Mouse (Mus musculus): ENCODE data around the gene Coro2b.
"Not testable (repeated sequence)": the region's sequence is repeated elsewhere in the genome, so short reads cannot be mapped to it uniquely, and the experiment has no call there.

The Coro2b gene

GRCm38 (mm10) chr9:62471541-62472189 is 65.2 kb downstream of the Coro2b start:
- DNase-seq (ENCODE audit: low read depth, low spot score): no peak

- DNase-seq (ENCODE audit: low read depth, low spot score): no peak
Observed at GRCm38 (mm10) chr9:62471041-62471440, 65.8 kb downstream of the Coro2b start.

- peak; percentile 74 for DNase-seq (ENCODE audit: low read depth, low spot score)
Observed at GRCm38 (mm10) chr9:62470398-62470797, 66.4 kb downstream of the Coro2b start.

- DNase-seq (ENCODE audit: low read depth, low spot score): no peak
Observed at GRCm38 (mm10) chr9:62469696-62470095, 67.1 kb downstream of the Coro2b start.

GRCm38 (mm10) chr9:62469143-62469542 is 67.7 kb downstream of the Coro2b start:
- no peak for DNase-seq (ENCODE audit: low read depth, low spot score)

GRCm38 (mm10) chr9:62467413-62467784 is 69.4 kb downstream of the Coro2b start:
- DNase-seq (ENCODE audit: low read depth, low spot score): no peak

GRCm38 (mm10) chr9:62466742-62467412 is 70.0 kb downstream of the Coro2b start:
- DNase-seq (ENCODE audit: low read depth, low spot score): no peak

GRCm38 (mm10) chr9:62466053-62466452 is 70.8 kb downstream of the Coro2b start:
- no peak for DNase-seq (ENCODE audit: low read depth, low spot score)

GRCm38 (mm10) chr9:62464727-62465126 is 72.1 kb downstream of the Coro2b start:
- DNase-seq (ENCODE audit: low read depth, low spot score): no peak

- no peak for DNase-seq (ENCODE audit: low read depth, low spot score)
Observed at GRCm38 (mm10) chr9:62461766-62462165, 75.1 kb downstream of the Coro2b start.

GRCm38 (mm10) chr9:62461095-62461494 is 75.7 kb downstream of the Coro2b start:
- DNase-seq (ENCODE audit: low read depth, low spot score): no peak

GRCm38 (mm10) chr9:62460086-62460485 is 76.8 kb downstream of the Coro2b start:
- DNase-seq (ENCODE audit: low read depth, low spot score): no peak

- DNase-seq (ENCODE audit: low read depth, low spot score): no peak
Observed at GRCm38 (mm10) chr9:62458457-62458856, 78.4 kb downstream of the Coro2b start.

- DNase-seq (ENCODE audit: low read depth, low spot score): no peak
Observed at GRCm38 (mm10) chr9:62456015-62456414, 80.8 kb downstream of the Coro2b start.

- no peak for DNase-seq (ENCODE audit: low read depth, low spot score)
Observed at GRCm38 (mm10) chr9:62455210-62455969, 81.5 kb downstream of the Coro2b start.

- no peak for DNase-seq (ENCODE audit: low read depth, low spot score)
Observed at GRCm38 (mm10) chr9:62452373-62452993, 84.4 kb downstream of the Coro2b start.

GRCm38 (mm10) chr9:62451585-62452372 is 85.1 kb downstream of the Coro2b start:
- no peak for DNase-seq (ENCODE audit: low read depth, low spot score)

- no peak for DNase-seq (ENCODE audit: low read depth, low spot score)
Observed at GRCm38 (mm10) chr9:62450862-62451261, 86.0 kb downstream of the Coro2b start.

GRCm38 (mm10) chr9:62450355-62450754 is 86.5 kb downstream of the Coro2b start:
- DNase-seq (ENCODE audit: low read depth, low spot score): no peak

- not testable (repeated sequence) for DNase-seq (ENCODE audit: low read depth, low spot score)
Observed at GRCm38 (mm10) chr9:62447337-62447736, 89.5 kb downstream of the Coro2b start.

GRCm38 (mm10) chr9:62438755-62439101 is 98.1 kb downstream of the Coro2b start:
- DNase-seq (ENCODE audit: low read depth, low spot score): peak; percentile 26
